Mouse (Mus musculus): ENCODE measurements at regions not wholly inside any gene's neighbourhood (a gene's known extent, or its start where the extent isn't known, plus 50 kb on each side); places are given as distances from the start of the nearest gene placed in this dataset.
A peak's percentile ranks its signal among the peaks of the same experiment; 100 is the strongest.

DNA sequence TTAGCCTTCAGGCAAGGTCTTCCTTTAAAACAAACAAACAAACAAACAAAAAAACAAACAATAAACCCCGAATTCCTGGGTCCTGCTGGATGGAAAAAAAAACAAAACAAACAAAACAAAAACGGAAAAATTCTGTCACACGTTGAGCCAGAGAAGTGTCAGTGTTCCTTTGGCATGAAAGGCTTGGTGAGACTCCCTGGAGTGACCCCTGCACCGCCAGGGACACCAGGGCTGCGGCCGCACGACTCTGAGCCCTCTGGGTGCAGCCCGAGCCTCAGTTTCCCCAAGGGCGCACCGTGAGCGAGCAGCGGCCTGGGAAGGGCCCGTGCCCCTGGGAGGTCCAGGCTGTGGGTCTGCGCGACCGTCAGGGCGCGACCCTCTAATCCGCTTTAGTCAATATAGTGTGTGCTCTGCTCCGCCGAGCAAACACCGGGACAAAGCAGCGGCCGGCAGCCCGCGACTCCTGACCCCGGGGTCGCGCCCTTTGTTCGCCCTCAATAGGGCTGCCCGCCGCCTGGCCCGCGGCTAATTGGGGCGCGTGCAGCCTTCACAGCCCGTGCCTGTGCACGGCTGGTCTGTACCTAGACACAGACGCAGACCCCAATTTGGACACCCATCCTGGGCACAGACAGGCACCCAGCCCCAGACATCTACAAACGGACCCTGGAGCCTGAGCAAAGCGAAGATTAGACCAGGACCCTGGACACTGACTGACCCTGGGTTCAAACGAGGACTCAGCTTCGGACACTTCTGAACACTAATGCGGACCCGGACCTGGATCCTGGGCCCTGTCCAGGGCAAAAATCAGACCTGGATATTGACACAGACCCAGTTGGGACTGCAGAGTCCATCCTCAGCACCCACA, 74.0 kb upstream of the Ppara start:
- DNase-seq = no peak

DNA sequence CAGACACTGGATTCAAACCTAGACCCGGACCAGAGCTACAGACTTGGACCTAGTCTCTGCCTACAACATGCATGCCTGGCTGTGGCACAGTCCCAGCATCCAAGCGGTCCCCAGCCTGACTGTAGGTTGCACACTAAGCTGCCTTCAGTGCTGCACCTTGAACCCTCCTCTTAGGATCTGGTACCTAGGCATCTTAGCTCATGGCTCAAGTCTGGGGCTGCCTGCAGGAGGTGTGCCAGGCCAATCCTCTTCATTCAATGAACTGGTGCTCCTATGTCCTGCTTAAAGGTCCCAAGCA, 73.4 kb upstream of the Ppara start:
- no peak for DNase-seq

DNA sequence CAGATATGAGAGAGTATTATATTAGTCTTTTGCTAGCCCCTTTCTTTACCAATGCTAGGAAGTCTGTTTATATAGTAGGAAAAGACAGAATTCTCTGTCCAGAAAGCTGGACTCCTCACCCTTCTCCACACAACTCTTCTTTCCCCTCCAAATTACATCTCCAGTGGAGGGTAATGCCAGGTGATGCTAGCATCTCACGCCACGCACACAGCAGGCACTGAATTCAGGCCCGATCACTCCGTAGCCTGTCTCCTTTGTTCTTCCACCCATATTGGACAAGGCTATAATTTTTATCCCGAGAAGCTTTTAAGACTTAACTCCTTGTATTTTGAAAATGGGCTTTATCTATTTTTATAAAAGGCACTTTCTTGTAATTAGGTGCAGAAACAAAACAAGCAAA, 73.0 kb upstream of the Ppara start:
- DNase-seq = no peak

DNA sequence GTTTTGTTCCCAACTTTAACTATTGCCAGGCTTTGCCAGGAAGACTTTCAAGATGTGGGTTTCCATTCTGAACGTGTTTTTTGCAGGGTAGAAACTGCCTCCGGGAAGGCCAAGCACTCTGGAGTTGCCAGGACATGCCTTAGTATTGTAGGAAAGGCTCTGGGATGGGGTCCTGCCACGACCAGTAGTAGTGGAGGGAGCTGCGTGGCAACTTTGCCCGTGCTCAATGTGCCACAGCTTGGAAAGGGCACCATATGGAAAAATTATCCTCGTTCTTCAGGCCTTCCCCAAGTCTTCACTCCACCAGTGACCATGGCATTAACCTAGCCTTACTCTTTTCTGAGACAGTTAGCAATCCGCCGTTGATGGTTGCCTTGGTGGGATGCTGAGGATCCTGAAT, 72.5 kb upstream of the Ppara start:
- DNase-seq = no peak

DNA sequence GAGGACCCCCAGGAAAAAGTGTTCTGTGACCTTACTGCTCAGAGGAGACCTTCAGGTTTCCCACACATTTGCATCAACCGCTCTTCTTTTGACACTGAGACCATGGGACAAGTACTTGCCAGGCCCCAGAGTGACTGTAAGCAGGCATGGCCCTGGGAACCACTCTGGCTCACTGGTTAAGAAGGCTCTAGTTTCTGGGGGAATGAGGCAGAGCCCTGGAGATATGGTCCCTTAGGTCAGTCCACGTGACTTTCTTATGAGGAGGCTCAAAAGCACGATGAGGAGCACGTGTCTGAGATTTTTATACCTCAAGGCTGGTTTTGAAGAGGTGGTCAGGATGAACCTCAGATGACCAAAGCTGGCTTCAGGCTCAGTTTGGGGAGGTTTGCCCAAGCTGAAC, 72.1 kb upstream of the Ppara start:
- no peak for DNase-seq

DNA sequence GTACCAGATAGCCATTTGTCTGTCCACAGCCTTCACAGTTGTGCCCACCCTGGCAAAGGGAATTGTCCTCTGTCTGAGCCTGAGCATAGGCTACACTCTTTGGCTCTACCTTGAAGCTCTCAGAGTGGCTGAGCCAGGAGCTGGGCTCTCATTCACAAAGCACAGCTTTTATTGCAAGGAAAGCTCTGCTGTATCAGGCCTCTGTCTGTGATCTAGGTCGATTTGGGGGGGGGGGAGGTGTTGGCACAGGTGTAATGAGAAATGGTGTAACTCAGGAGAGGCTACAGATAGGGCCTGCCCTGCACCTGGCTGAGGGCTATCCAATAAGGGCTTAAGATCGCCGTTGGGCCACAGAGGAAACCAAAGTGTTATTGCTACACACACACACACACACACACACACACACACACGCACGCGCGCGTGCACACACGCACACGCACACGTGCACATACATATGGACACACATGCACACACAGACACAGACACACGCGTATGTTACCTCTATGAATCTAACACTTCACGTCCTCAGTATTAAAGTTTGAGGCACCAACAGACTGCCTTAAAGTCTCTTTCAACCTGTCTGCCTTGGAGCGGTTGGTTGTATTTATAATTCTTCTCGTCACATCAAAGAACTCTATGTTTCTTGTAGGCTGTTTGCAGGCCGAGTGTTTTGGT, 70.9 kb upstream of the Ppara start:
- DNase-seq = no peak

DNA sequence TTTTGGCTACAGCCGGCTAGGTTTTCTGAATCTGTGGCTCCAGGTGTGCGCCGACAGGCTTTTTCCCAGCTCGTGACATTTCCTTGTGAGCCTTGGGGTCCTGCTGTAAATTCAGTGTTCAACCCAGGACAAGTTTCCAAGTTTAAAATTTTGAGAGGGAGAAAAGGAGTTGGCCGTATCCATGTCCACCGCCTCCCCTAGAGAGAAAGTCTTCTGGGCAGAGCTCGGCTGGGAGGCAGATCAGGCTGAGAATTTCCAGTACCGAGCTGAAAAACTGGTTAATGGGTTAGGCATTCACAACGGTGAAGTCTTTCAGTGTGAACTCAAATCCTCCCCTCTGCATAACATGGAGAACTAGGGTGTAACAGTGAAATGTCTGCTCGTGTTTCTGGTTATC, 70.4 kb upstream of the Ppara start:
- peak; percentile 34 to 57 for DNase-seq

DNA sequence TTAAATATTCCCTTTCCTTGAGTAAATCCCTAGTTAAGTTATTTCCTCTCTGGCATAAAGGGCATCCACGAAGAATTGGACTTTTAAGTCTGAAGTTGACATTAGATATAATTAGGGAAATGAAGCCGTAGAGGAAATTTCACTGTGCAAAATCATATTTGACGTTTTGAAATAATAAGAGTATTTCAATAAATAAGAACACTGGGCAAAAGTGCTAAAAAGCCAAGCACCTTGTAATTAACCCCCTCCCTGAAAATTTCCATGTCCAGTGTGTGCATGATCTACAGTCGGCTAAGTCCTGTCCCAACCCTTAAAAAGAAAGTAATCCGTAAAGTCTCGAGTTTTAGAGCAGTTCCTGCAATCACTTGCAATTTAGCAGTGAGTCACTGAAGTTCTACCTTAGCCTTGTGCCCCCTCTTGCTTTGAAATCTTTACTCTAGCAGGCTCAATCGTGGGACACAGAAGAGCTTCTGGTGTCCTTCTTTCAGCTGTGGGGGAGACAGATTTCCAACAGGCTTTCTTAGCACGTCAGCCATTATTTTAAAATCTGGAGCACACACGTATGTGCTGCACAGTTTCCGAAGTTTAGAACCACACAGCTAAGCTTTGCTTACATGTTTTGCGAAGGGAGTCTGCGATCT, 69.5 kb upstream of the Ppara start:
- peak; percentile 17 to 33 for DNase-seq

DNA sequence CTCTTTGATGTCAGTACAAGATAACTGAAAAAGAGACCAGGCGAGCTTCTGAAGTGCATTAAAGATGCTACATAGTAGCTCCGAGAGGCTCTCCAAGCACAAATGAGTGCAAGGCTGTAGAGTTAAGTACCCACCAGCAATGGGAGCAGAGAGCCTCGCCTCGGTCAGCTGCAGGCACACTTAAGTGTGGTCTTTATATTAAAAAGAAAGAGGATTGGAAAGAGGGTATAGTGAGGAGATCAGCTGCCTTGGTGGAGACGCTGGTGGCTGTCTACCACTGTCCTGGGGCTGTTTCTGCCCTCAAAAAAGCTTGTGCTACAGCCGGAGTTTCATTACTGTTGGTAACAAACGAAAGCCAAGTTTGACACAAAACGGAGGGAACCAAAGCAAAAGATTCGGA, 68.3 kb upstream of the Ppara start:
- peak; percentile 36 to 45 for DNase-seq

DNA sequence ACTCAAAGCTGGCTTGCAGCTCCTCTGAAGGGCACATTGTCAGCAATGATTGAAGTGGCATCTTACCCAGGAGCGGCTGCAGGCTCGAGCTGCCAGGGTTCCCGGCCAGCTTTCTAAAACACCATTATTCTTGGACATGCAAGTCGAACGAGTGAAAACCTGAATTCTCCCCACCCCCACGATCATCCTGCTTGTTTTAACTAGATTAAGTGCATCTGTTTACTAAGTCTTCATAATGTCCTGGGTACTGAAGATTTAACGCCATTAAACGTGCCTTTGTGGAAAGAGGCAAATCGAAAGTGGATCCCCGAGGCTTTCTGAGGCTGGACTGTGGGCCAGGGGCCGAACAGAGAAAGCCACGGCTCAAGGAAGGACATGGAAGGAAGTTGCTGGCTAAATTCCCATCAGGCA, 67.4 kb upstream of the Ppara start:
- DNase-seq = peak in 1 of 2 experiments; percentile 57

DNA sequence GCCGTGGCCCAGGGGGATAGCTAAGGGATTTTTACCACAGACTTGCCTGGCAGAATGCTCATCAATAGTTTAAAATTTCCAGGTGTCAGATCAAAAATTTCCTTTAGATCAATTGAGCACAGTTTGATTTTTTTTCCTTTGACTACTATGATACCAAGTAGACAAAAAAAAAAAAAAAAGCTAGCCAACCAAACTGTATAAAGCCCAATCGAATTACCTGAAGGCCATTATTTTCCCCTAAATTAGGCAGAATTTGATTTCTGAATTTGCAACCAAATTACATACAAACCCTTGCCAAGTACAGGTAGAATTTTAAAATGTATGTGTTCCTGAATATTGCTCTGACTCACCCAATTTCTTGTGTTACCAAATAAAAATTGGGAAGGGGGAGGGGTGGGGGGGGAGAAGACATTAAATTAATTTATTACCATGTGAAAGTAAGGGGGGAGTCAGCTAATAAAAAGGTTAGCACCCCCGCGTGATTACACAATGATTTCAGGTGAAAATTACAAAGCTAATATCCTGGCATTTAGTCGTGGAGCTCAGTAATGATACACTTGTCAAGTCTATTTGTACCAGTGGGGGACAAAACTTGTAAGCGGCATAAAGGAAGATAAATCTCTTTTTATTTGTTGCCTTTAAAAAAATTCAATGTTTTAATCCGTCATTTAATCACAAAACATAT, 66.7 kb upstream of the Ppara start:
- DNase-seq = no peak

DNA sequence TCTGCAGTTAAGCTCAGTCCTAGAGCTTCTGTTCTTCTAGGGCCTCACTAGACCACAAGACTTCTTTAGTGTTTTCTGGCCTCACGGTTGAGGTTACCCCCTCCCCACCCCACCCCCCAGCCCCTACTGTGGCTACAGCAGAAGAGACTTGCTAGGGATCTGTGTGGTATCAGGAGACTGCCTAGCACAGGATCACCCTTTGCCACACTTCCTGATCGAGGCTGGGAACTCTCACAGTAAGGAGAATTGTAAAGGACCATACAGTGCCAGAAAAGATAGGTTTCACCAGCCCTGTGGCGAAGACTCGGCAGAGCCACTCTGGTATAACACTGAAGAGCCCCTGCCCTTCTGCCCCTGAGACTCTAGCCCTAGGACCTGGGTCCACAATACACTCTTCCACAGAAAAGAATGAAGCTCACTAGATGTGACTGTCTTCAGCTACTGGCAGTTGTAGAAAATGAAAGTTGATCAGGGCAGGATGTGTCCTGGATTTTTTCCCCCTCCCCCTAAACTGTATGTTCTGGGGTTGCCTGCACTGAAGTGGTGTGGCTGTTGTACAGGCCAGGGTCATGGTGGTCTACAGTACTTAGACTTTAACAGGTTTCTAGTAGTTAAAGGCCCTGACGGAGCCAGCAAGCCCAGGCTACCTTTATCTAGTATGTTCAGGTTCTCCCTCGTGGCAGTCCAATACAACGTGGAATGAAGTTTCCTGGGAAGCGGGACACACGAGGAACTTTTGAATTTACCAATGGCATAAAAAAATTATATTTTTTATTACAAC, 65.7 kb upstream of the Ppara start:
- no peak for DNase-seq

DNA sequence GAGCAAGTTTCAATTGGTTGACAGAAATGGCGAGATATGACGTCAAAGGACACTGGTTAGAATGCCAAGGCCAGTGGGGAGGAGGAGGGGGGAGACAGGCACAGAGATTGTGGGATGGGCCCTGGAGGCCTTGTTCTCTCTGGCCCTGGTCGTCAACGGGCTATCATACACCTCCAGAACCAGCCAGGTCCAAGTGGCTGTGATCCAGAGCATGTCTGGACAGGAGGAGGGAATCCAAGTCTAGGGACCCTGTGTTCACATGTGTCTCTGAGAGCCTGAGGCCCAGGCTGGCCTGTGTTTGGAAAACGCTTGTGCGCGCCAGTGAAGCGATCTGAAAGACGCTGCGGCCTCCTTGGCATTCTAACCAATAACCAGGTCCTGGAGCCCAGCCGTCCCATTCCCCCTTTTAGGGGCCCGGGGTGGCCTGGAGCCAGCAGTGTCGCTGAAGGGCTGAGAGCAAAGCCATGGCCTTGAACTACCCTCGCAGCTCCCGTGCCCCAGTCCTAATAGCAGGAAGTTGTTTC, 65.1 kb upstream of the Ppara start:
- peak; percentile 82 to 85 for DNase-seq

DNA sequence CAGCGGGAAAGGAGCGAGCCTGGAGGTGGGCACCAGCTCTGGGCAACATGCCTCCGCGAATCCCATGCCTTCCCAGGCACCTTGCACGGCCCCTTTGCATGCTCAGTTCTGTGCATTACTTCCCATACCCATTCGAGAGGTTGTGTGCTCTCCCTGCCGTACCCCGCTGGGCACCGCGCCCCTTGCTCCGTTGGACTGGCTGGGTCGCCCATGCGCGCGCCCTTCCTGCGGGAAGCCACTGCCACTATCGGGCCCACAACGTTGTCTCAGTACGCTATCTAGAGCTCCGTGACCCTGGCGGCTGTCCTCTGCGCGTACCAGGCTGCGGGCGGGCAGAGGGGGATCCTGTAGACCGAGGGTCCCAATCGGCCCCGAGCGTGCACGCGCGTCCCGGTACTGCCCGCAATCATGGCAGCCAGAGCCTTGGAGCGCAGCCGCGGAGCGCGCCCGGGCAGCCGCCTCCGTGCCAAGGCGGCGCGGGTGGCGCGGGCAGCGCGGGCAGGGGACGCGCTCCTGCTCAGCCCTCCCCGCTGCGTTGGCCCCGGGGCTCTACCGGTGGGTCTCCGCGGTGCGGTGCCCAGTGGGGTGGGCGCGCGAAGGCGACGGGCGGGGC, 64.5 kb upstream of the Ppara start:
- peak; percentile 83 for DNase-seq

DNA sequence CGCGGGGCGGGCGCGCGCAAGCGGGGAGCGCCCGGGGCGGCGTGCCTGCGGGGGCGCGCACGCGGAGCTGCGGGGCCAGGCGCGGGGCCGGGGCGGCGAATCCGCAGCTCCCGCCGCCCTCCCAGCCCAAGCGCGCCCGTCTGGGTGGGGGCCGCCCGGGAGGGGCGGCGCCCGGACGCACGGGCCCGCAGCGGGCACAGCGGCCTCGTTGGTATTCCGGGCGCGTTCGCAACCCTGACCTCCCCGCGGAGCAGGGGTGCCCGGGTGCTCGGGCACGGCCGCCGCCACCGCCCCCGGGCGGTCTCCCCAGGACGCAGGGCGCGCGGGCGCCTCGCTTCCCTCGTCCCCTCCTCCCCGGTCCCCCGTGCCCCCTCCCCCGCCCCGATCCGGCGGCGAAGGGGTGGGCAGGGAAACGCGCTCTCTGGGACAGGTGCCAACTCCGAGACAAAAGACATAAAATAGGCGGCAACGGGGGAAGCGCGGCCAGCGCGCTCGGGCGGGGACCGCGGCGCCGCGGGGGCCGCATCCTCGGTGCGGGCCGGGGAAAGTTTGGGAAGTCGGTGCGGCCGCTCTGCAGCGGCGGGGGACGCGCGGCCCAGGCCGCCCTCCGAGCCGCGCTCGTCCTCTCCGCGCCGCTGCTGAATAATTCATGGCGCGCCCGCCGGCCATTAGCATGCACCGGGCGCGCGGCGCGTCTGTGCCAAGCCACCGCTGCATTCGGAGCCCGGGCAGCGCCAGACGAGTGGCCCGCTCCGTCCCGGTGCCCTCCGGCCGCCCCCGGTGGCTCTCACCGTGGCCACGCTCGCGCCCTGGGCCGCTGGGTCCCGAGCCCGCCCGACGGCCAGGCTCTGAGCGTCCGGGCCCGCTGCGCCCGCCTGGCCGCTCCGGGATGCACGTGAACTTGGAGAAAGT, 63.7 kb upstream of the Ppara start:
- peak; percentile 90 for DNase-seq

DNA sequence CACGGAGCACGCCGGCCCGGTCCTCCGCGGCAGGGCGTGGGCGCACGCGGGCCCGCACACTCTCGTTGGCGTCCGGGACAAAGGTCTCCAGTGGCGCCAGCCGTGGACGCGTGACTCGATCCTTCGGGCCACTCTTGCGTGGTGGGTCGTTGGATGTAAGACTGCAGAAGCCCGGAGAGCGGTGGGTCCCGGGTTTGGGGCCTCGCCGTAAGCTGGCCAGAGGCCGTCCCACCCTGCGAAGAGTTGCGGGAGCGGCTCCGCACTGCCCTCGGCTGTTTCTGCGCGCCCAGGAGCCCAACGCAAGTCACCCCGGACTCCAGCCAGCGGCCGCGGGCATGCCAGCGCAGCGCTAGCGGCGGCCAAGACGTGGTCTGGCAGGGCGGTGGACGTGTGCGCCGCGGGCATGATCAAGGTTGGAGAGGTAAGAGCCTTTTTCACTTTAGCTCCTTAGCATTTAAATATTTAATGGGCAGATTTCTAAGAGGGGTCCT, 63.0 kb upstream of the Ppara start:
- peak in 1 of 2 experiments; percentile 34 for DNase-seq

DNA sequence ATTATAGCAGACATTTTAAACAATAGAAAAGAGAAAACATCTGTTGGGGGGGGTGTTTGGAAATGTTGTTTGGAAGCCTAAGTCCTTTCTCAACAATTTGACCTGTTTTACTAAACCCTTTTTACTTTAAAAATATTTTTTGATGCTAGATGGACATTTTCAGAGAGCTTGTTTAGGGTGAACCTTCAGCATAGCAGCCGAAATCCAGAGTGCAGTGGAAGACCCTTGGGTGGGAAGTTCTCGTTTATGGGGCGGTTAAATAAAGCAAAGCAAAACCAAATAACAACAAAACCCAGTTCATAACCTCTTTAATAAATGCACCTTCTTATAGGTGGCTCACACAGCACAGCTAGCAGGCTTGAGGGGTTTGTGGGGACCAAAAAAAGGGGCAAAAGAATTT, 62.4 kb upstream of the Ppara start:
- no peak for DNase-seq

DNA sequence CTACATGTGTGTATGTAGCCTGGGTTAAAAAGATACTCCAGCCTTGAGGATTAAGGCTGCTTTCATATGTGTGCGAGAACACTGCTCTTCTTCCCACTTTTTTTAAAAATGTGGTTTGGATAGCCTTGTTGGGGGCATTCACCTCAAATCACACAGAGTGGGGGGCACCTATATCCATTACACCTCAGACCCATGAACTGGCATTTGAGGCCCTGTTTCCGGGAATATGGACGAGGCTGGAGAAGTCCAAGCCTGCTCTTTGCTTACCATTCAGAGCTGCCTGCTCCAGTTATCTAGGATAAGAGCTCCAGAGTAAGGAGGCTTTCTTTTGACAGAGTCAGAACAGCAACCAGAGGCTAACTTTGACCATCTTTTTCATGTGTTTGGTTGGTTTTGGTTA, 61.9 kb upstream of the Ppara start:
- DNase-seq = peak in 1 of 2 experiments; percentile 16

DNA sequence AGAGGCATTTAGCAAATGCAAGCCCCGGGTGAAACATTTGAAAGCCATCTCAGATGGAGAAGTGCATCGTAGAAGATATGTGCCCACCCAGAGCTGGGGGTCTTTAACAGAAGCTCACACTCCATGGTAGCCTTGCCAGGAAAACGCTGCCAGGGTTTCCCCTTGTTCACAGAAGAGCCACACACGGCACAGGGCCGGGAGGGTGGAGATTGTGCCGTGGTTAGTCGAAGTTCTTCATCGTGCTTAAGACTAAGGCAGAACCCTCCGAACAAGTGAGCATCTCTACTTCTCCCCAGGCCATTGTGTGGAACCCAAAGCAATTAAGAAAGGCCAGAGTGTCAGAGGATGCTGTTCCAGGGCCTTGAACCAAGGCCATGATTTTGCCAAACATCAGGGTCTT, 61.3 kb upstream of the Ppara start:
- peak in 1 of 2 experiments; percentile 41 for DNase-seq
